Mouse (Mus musculus) heart, postnatal 14 days (tissue): ENCODE measurements at regions not wholly inside any gene's neighbourhood (a gene's known extent, or its start where the extent isn't known, plus 50 kb on each side); places are given as distances from the start of the nearest gene placed in this dataset.

Experiments used
- DNase-seq, 2 experiments: peaks; one replicate each; pipeline ENCODE4 v3.0.0; 2021 to 2022
- intact Hi-C: fragments of 180-260 bp; cut with DNase I; formaldehyde crosslinking; loops from one replicate; pipeline ENCODE4 v1.15.1; 2025

GRCm38 (mm10) chr10:44971911-44972310 lies 95.1 kb upstream of the Prep start:
- no peak for DNase-seq
- intact Hi-C loops = no loop called here

DNA sequence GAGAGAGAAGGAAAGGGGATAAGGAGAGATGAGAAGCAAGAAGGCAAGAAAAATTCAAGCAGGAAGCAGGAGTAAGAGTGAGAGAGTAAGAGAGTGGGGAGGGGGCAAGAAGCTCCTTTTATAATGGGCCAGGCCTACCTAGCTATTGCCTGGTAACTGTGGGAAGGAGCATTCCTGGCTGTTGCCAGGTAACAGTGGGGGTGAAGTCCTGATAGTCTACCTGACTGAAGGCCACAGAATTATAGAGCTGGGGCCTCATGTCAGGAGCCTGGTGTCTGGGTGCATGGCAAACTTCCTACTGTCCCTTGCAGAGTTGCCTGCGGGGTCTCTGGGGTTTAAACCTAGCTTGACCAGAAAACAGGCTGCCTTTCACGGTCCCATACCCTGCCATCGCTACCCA lies 107.0 kb upstream of the Prep start:
- intact Hi-C loops = no loop called here
- DNase-seq = no peak

- intact Hi-C loops = no loop called here
- no peak for DNase-seq
Observed at GRCm38 (mm10) chr10:44945205-44945725, 121.7 kb upstream of the Prep start.

- intact Hi-C loops = no loop called here
Observed at GRCm38 (mm10) chr10:44939403-44939802, 127.6 kb upstream of the Prep start.

DNA sequence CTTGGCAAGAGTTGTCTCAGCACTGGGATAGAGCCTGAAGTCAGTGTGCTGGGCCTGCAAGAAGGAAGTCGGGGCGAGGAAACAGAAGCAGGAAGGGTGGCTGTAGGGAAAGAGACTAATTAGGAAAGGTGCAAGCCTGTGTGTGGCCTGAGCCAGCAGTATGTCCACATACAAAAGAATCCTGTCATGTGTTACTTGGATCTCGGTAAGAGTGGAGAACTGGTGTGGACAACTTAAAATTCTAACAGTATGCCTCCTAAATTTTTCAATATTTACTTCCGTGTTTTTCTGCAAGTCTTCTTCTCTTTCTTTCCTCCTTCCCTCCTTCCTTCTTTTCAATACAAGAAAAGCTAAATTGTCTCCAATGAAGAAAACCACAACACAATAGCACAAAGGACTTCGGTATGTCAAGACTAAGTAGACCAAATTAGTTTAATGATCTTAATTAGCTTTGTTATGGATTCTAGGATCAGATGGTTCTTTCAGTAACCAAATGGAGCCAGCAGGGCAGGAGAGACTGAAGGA lies 130.0 kb upstream of the Prep start:
- DNase-seq = no peak
- intact Hi-C loops = no loop called here

More at GRCm38 (mm10) chr10:44939403-44939802, 127.6 kb upstream of the Prep start:
- no peak for DNase-seq

GRCm38 (mm10) chr10:44930796-44931195 lies 136.2 kb upstream of the Prep start:
- no peak for DNase-seq
- intact Hi-C loops = no loop called here

DNA sequence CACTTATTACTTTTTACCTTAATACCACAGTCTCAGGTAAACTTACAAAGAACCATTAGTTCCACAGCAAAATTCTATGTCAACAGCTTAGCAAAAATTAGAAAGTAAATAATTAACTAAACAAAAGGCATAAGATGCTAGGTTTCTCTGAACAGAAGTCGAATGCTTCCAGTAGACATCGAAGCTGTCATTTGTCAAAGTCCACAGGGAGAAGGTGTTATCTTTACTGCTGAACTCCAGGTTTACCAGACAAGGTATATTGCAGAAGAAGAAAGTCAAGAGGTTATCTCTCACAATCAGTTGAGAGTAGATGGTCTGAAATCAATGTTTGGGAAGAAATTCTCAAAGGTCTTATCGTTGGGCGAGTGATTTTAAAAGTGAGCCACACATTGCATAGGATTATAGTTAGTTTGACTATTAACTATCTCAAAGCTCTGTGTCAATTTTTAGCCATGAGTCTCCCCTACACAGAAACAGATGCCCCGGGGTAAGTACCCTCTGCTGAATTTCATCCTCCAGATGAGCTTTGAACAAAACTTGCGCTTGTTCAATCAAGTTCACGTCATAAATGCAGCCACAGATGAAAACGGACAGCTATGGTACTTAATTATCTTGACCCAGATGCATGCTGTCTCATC lies 153.1 kb upstream of the Prep start:
- intact Hi-C loops = no loop called here
- DNase-seq = no peak

- intact Hi-C loops = no loop called here
- DNase-seq = no peak
Observed at GRCm38 (mm10) chr10:44904520-44904919, 162.5 kb upstream of the Prep start.

GRCm38 (mm10) chr10:44901203-44901602 lies 165.8 kb upstream of the Prep start:
- intact Hi-C loops = no loop called here
- no peak for DNase-seq

GRCm38 (mm10) chr10:44892124-44892523 lies 174.9 kb upstream of the Prep start:
- intact Hi-C loops = no loop called here
- no peak for DNase-seq

DNA sequence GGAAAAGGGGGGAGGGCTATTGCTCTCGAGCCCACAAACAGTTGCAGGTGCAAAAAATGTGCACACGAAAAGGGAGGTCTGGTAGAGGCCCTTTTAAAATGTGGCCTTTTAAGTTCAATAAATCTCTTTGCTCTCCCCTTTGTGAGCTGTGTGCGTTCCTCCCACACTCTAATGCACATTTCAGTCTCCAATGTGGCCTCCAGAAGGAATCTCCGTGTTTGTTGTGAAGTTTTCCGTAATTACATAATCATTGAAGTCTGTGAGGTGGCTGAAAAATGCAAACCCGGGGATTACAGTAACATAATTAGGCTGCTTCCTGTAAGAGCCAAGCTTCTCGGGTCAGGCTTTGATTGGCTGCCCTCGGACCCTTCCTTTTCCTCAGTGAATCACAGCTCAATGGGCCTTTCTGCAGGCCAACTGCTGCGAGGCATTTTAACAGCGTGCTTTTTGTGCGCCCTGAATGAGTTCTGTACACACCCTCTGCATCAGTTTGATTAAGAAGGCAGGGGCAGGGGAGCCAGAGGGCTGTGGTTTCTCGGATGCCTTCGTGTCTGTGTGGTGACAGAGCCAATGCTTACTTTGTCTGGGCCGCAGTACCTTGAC lies 179.8 kb upstream of the Prep start:
- no peak for DNase-seq
- intact Hi-C loops = loop anchor here (10.0 kb wide), 1 partner anchor 108 kb away; no protein-coding TSS in a partner anchor

- intact Hi-C loops = loop anchor here (10.0 kb wide), 1 partner anchor 113 kb away; no protein-coding TSS in a partner anchor
- DNase-seq = no peak
Observed at GRCm38 (mm10) chr10:44881967-44882366, 185.0 kb upstream of the Prep start.

DNA sequence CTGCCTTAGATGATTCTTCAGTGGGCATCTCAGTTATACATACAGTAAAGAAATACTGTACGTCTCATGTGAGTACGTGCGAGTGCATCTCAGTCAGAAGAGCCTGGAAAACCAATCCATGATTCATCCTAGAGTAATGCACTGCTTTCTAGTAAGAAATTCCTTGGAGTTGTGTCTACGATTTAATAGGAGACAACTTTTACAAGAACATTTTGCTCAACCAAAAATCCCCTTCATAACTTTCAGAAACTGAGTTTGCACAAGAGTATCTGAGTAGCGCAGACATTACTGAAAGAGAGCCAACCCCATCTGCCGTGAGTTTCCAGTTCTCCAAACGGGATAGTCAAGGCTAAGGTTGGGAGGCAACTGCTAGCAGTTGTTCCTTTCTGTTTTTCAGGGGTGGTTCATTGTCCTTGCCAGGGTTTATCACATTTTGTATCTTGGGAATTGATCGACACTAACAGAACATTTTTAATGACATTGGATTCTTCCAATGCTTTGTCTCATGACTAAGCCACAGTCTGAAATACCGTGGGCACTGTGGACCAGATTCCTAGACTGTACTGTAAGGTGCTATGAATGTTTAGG lies 189.8 kb upstream of the Prep start:
- no peak for DNase-seq
- intact Hi-C loops = no loop called here

DNA sequence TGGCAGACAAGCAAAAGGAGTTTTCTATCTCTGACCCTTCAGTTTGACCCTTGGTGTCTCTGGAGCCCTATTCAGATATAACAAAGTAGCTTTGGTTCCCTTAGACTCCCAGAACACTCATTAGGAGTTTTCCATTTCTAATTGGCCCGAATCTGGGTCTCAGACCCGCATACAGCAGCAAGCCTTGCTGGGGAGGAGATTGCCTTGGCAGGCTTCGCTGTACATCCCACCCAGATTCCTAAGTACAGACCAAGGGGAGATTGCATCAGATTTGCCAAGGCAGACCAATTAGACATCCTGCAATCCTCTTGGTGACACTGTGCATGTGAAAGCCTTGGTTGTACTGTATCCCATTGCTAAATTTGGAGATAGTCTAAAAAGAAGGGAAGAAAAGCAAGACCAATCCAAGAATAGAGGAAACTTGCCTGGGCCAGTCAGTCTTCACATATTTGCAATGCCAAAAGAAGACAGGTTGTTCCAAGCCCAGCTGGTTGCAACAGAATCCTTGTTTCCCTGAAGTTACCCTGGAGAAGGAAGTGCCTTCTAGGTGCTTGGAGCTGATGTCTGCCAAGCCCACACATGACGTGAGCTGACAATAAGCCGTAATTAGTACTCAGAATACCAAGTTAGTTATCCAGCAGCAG lies 193.2 kb upstream of the Prep start:
- intact Hi-C loops = no loop called here
- DNase-seq = no peak

GRCm38 (mm10) chr10:44864191-44864747 lies 202.7 kb upstream of the Prep start:
- intact Hi-C loops = loop anchor here (5.0 kb wide), 1 partner anchor 402 kb away; no protein-coding TSS in a partner anchor
- DNase-seq = no peak

DNA sequence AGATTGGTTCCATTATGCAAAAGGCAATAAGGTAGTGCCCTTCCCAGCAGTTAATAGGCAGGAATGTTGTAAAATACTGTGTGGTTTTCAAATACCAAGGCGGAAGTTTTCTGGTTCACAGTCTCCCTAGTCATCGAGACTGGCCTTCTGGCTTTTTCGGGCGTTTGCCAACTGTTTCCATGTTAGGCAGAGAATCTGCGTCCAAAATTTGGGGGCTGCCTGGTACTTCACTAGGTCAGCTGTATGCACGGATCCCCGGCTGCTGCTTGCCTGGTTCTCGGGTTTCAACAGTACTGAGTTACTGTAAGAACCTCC lies 204.7 kb upstream of the Prep start:
- intact Hi-C loops = loop anchor here (5.0 kb wide), 1 partner anchor 400 kb away; no protein-coding TSS in a partner anchor

GRCm38 (mm10) chr10:44861671-44862359 lies 205.2 kb upstream of the Prep start:
- intact Hi-C loops = loop anchor here (5.0 kb wide), 1 partner anchor 400 kb away; no protein-coding TSS in a partner anchor
- peak; percentile 16 to 26 for DNase-seq

More for the DNA sequence above, 204.7 kb upstream of the Prep start:
- DNase-seq = no peak

GRCm38 (mm10) chr10:44857444-44857843 lies 209.6 kb upstream of the Prep start:
- intact Hi-C loops = no loop called here
- no peak for DNase-seq

- no peak for DNase-seq
- intact Hi-C loops = no loop called here
Observed at GRCm38 (mm10) chr10:44854109-44854508, 212.9 kb upstream of the Prep start.

DNA sequence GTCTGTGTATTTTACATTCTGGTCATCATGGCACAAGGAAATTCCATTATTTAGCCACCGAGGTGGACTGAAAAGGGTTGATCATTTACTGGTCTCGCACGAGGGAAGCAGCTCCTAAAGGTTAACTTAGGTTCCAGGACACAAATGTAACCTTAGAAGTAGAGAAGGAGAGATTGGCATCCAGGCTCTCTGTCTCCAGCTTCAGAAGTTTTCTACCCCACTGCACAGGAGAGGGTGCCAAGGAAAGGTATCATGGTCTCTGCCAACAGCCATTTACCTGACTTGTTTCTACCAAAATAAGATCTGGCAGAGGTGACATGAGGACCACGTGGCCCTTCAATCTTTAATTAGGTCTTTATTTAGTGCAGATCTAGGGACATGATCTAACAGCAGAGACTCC lies 218.0 kb upstream of the Prep start:
- intact Hi-C loops = no loop called here
- no peak for DNase-seq
